Mouse (Mus musculus) liver, adult 2 months (tissue): ENCODE results near the gene Adamts6.

Experiments
- CTCF ChIP-seq: fragments of 200-500 bp; IDR thresholded peaks from 2 replicates; pipeline ENCODE4 v1.5.1; 2011; ENCODE audit warnings: low read depth, low read length, control low read depth
- POLR2A ChIP-seq: fragments of 200-500 bp; IDR thresholded peaks from 2 replicates; pipeline ENCODE4 v1.6.1; 2011; ENCODE audit warnings: low read length, control low read depth; ENCODE audit not compliant: insufficient read depth; ENCODE audit errors: extremely low read depth

GRCm38 (mm10) chr13:104542123-104542758, 254.6 kb downstream of the Adamts6 start:
- TF ChIP-seq CTCF, result no peak
- no peak for TF ChIP-seq POLR2A
